Mouse (Mus musculus) spleen, adult 2 months (tissue): Measurements from ENCODE around the gene Cemip.

ENCODE experiments used
- CTCF ChIP-seq: fragments of 200-500 bp; IDR thresholded peaks from 2 replicates; pipeline ENCODE4 v1.5.1; 2011; ENCODE audit warnings: mild to moderate bottlenecking, inconsistent platforms; ENCODE audit not compliant: insufficient read depth, insufficient read length, insufficient replicate concordance; ENCODE audit errors: extremely low read depth
- POLR2A ChIP-seq: fragments of 200-500 bp; IDR thresholded peaks from 2 replicates; pipeline ENCODE4 v1.6.1; 2011; ENCODE audit warnings: low read depth, low read length, inconsistent platforms

DNA sequence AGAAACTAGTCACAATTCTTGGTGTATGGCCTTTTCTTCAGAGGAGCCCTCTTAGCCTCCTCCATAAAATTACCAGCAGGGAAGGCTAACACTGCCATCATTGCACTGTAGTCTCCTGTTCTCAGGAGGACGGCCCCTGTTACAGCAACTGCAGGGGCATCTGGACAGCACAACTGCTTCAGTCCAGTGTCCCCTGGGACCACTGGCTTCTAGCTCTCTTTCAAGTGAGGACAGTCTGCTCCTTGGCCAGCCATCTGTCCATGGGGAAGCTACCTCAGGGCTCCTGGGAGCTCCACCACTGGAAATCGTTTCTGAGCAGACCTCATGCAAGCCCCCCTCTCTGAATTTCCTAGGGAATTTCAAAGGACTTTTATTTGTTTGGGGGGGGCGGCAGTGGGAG is 185.8 kb downstream of the Cemip start:
- TF ChIP-seq POLR2A: no peak
- no peak for TF ChIP-seq CTCF
